Mouse (Mus musculus): ENCODE data around the gene Gm17334. TPM values are rescaled to one million over a fixed set of nuclear protein-coding genes. Genes with fewer than 3 reads are reported as not detected.
"Not testable (repeated sequence)": the region's sequence is repeated elsewhere in the genome, so short reads cannot be mapped to it uniquely, and the experiment has no call there.

Gene Gm17334
- total and polyA plus RNA-seq, 3 experiments: 0.43 to 1.5 (median 0.45) TPM

GRCm38 (mm10) chr11:53770125-53770791, 2.7 kb downstream of the Gm17334 start:
- peak; percentile 91 for DNase-seq

GRCm38 (mm10) chr11:53769760-53770124, 3.2 kb downstream of the Gm17334 start, which contains the start of gene Irf1:
Irf1 (plus strand) TSS chr11:53770014.
- DNase-seq: peak; percentile 98

GRCm38 (mm10) chr11:53769185-53769576, 3.8 kb downstream of the Gm17334 start:
- no peak for DNase-seq

GRCm38 (mm10) chr11:53768422-53769184, 4.4 kb downstream of the Gm17334 start:
- DNase-seq: no peak

- no peak for DNase-seq
Observed at GRCm38 (mm10) chr11:53764581-53764980, 8.4 kb downstream of the Gm17334 start.

- DNase-seq: peak; percentile 95
Observed at GRCm38 (mm10) chr11:53763496-53764140, 9.4 kb downstream of the Gm17334 start.

GRCm38 (mm10) chr11:53762827-53763495, 10.0 kb downstream of the Gm17334 start:
- DNase-seq: peak; percentile 95

- no peak for DNase-seq
Observed at GRCm38 (mm10) chr11:53762426-53762825, 10.6 kb downstream of the Gm17334 start.

- peak; percentile 93 for DNase-seq
Observed at GRCm38 (mm10) chr11:53761822-53762221, 11.2 kb downstream of the Gm17334 start.

- peak; percentile 69 for DNase-seq
Observed at GRCm38 (mm10) chr11:53761284-53761683, 11.7 kb downstream of the Gm17334 start.

- no peak for DNase-seq
Observed at GRCm38 (mm10) chr11:53759545-53760406, 13.2 kb downstream of the Gm17334 start.

- no peak for DNase-seq
Observed at GRCm38 (mm10) chr11:53758791-53759351, 14.1 kb downstream of the Gm17334 start.

- DNase-seq: not testable (repeated sequence)
Observed at GRCm38 (mm10) chr11:53758033-53758432, 15.0 kb downstream of the Gm17334 start.

GRCm38 (mm10) chr11:53757612-53758011, 15.4 kb downstream of the Gm17334 start:
- no peak for DNase-seq

- DNase-seq: no peak
Observed at GRCm38 (mm10) chr11:53755011-53755595, 17.9 kb downstream of the Gm17334 start.

GRCm38 (mm10) chr11:53749716-53750352, 23.2 kb downstream of the Gm17334 start:
- DNase-seq: no peak

- DNase-seq: no peak
Observed at GRCm38 (mm10) chr11:53749306-53749705, 23.7 kb downstream of the Gm17334 start.

- DNase-seq: no peak
Observed at GRCm38 (mm10) chr11:53748614-53749013, 24.4 kb downstream of the Gm17334 start.

- no peak for DNase-seq
Observed at GRCm38 (mm10) chr11:53747985-53748384, 25.0 kb downstream of the Gm17334 start.

- DNase-seq: no peak
Observed at GRCm38 (mm10) chr11:53745260-53745659, 27.7 kb downstream of the Gm17334 start.
